Mouse (Mus musculus) kidney, postnatal 10 days (tissue): Measurements from ENCODE around the gene Aplp1.

ENCODE experiments used
- DNase-seq: peaks from one replicate; pipeline ENCODE4 v3.0.0; 2021; ENCODE audit warnings: mixed read lengths

Aplp1 gene

GRCm38 (mm10) chr7:30444154-30444970 is 973 bp downstream of the Aplp1 start:
- peak; percentile 68 for DNase-seq

GRCm38 (mm10) chr7:30443696-30444095 is 1.6 kb downstream of the Aplp1 start:
- DNase-seq: no peak

GRCm38 (mm10) chr7:30440697-30441096 is 4.6 kb downstream of the Aplp1 start:
- DNase-seq: peak; percentile 75

GRCm38 (mm10) chr7:30439734-30440133 is 5.6 kb downstream of the Aplp1 start:
- DNase-seq: no peak

- no peak for DNase-seq
Measured at GRCm38 (mm10) chr7:30436879-30437278, 8.5 kb downstream of the Aplp1 start.

GRCm38 (mm10) chr7:30435156-30435555 is 10.2 kb downstream of the Aplp1 start:
- DNase-seq: no peak

- DNase-seq: no peak
Measured at GRCm38 (mm10) chr7:30434701-30435100, 10.6 kb downstream of the Aplp1 start.

GRCm38 (mm10) chr7:30434238-30434637 is 11.1 kb downstream of the Aplp1 start:
- peak; percentile 86 for DNase-seq

- DNase-seq: peak; percentile 81
Measured at GRCm38 (mm10) chr7:30431793-30432192, 13.5 kb downstream of the Aplp1 start.

GRCm38 (mm10) chr7:30430191-30430590 is 15.1 kb downstream of the Aplp1 start:
- DNase-seq: no peak

- DNase-seq: no peak
Measured at GRCm38 (mm10) chr7:30429327-30429726, 16.0 kb downstream of the Aplp1 start.

GRCm38 (mm10) chr7:30423071-30423641 is 22.2 kb downstream of the Aplp1 start:
- DNase-seq: peak; percentile 51

GRCm38 (mm10) chr7:30422560-30422959 is 22.8 kb downstream of the Aplp1 start:
- DNase-seq: no peak

- peak; percentile 92 for DNase-seq
Measured at GRCm38 (mm10) chr7:30421890-30422435, 23.4 kb downstream of the Aplp1 start.

- DNase-seq: peak; percentile 76
Measured at GRCm38 (mm10) chr7:30421175-30421889, 24.0 kb downstream of the Aplp1 start, which contains the start of gene Nfkbid. Gene Nfkbid, plus strand, starts transcription at chr7:30421732.

GRCm38 (mm10) chr7:30420673-30421072 is 24.7 kb downstream of the Aplp1 start:
- no peak for DNase-seq

- no peak for DNase-seq
Measured at GRCm38 (mm10) chr7:30419561-30420499, 25.5 kb downstream of the Aplp1 start, which contains the start of gene Hcst. Gene Hcst, minus strand, starts transcription at chr7:30419854.

- DNase-seq: no peak
Measured at GRCm38 (mm10) chr7:30417856-30418255, 27.5 kb downstream of the Aplp1 start.

GRCm38 (mm10) chr7:30413596-30413995 is 31.7 kb downstream of the Aplp1 start, which contains the start of gene Tyrobp:
Gene Tyrobp, plus strand, starts transcription at chr7:30413760.
- no peak for DNase-seq

- no peak for DNase-seq
Measured at GRCm38 (mm10) chr7:30412735-30413147, 32.6 kb downstream of the Aplp1 start.

GRCm38 (mm10) chr7:30411023-30411422 is 34.3 kb downstream of the Aplp1 start:
- no peak for DNase-seq

- DNase-seq: no peak
Measured at GRCm38 (mm10) chr7:30409789-30410188, 35.5 kb downstream of the Aplp1 start.
